In the genomic region with DNA sequence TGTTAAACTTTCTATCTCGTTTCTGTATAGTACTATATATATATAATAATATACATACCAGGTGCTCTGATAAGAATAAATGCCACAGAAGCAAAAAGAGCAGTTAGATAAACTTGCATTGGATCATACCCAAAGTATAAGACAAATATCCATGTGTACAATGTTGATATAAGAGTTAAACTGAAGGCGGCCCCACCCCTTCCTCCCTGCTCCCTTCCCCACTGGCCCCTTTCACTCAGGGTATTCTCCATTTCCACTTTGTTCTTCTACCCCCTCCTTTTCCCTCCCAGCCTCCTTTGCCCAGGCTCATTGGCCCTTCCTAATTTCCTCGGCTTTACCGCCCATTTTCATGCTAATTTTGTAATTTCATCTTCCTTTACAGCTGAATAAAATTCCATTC, we compare ENCODE assay signal across 14 mouse cellular contexts. TPM values are rescaled to one million over a fixed set of nuclear protein-coding genes. Genes with fewer than 3 reads are reported as not detected.
"Had no signal": no experiment of that assay in that cellular context is flagged by ENCODE, and none has a peak within 500 bp of the region (broad histone marks: within the 10 kb centered on the region; RNA-seq: fewer than 3 reads in every experiment).

No protein-coding gene starts in this region.

- H3K27ac ChIP-seq: kidney, postnatal 0 days; layer of hippocampus, adult 2 months; liver, embryonic 13.5 days; macrophage had no signal

- H3K27me3 ChIP-seq: liver, embryonic 13.5 days; megakaryocyte, embryonic 14.5 days had no signal

- H3K4me1 ChIP-seq: liver, embryonic 13.5 days had no signal

- DNase-seq: kidney, adult 2 months; kidney, postnatal 25 days; layer of hippocampus, adult 9-11 months; liver, embryonic 13.5 days; lung, embryonic 14.5 days; thymus, adult 18-20 months; thymus, postnatal 36 days had no signal

- H3K9me3 ChIP-seq: liver, embryonic 13.5 days had no signal

- H3K4me3 ChIP-seq: layer of hippocampus, adult 2 months; liver, embryonic 13.5 days; megakaryocyte, embryonic 14.5 days had no signal

- H3K9ac ChIP-seq: liver, embryonic 13.5 days; lung, embryonic 14.5 days had no signal

- ATAC-seq: lung, postnatal 0 days had no signal

- H3K4me2 ChIP-seq: liver, embryonic 13.5 days; lung, embryonic 14.5 days had no signal

- H3K36me3 ChIP-seq: liver, embryonic 13.5 days had no signal

RNA-seq across cellular contexts. Expression of a gene that starts 36.5 kb away (rescaled TPM):
- total RNA-seq: liver, adult 2 months had no signal
- polyA plus RNA-seq: liver, adult 2 months; small intestine, adult 2 months had no signal
